In the genomic region with DNA sequence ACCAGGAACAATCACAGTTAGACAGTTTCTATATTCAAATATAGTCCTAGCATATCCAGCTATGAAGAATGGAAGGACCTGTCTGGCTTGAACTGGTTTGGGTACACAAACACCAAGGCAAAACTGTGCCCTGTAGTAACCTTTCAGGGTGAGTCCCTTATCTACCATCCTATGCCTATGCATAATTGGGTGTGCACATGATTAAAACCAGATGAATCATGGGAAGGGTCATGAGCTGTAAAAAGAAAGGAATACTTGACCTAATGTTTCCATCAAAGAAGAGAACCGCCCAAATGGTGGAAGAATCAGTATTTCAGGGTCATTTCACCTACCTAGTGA, we compare ENCODE assay signal across 18 mouse cellular contexts. TPM values are rescaled to one million over a fixed set of nuclear protein-coding genes. Genes with fewer than 3 reads are reported as not detected.
DNase-seq lines count a peak whose midpoint lies in the region; ATAC-seq and TF ChIP-seq lines count a peak whose summit lies in the region.
"Had no signal": no experiment of that assay in that cellular context is flagged by ENCODE, and none has a peak within 500 bp of the region (broad histone marks: within the 10 kb centered on the region; RNA-seq: fewer than 3 reads in every experiment).

No protein-coding gene starts in this region.

- ATAC-seq in intestine, postnatal 0 days, result peak; percentile 42; the same call in 1 of the 2 replicates
- ATAC-seq in stomach, postnatal 0 days (ENCODE audit: low FRiP score, low TSS enrichment), result peak; percentile 95
- no peak for ATAC-seq in midbrain, embryonic 13.5 days
- ATAC-seq: activated CD4-positive, CD25-positive, alpha-beta regulatory T cell, adult 4 months; forebrain, embryonic 15.5 days; Patski had no signal

- TF ChIP-seq POLR2A in kidney, adult 2 months (IDR thresholded peaks at IDR 0.05; ENCODE audit: low read depth, low read length), result no peak

- DNase-seq in kidney, adult 2 months, result no peak
- DNase-seq in kidney, adult 8-10 months, result no peak
- peak; percentile 28 for DNase-seq in Muller cell, postnatal 12 days (ENCODE audit: inconsistent ontology term)
- DNase-seq in stomach, postnatal 0 days (ENCODE audit: low spot score), result peak; percentile 39
- no peak for DNase-seq in cerebellum, postnatal 25 days
- DNase-seq: cerebellum, adult 2 months; cerebellum, postnatal 10 days; embryo, embryonic 11 days had no signal

- peak overlapping the region; percentile 60; the same call in 1 of the 2 replicates for H3K27ac ChIP-seq in kidney, adult 2 months (ENCODE audit: insufficient read depth, low read depth, low read length)
- no peak overlapping the region; the same call in 1 of the 2 replicates for H3K27ac ChIP-seq in intestine, postnatal 0 days (ENCODE audit: low read depth, low read length)
- peak overlapping the region; percentile 82 for H3K27ac ChIP-seq in stomach, postnatal 0 days (replicated peaks)
- no peak overlapping the region for H3K27ac ChIP-seq in midbrain, embryonic 13.5 days
- H3K27ac ChIP-seq: embryonic facial prominence, embryonic 15.5 days; forebrain, embryonic 10.5 days; forebrain, embryonic 15.5 days; heart, embryonic 13.5 days; hindbrain, embryonic 14.5 days had no signal

- no peak overlapping the region for H3K4me2 ChIP-seq in intestine, postnatal 0 days (replicated peaks; ENCODE audit: low read depth)
- 0 out of 2 replicates have a peak overlapping the region, but pooled peaks have one; percentile 2 for H3K4me2 ChIP-seq in stomach, postnatal 0 days (replicated peaks; ENCODE audit: low read depth)
- no peak overlapping the region for H3K4me2 ChIP-seq in midbrain, embryonic 13.5 days (replicated peaks)
- H3K4me2 ChIP-seq: embryonic facial prominence, embryonic 15.5 days; forebrain, embryonic 15.5 days; heart, embryonic 13.5 days; hindbrain, embryonic 14.5 days had no signal

- WGBS in kidney, adult 2 months, result 88% methylated on average over 1 of the region's 1 CpGs
- WGBS in intestine, postnatal 0 days, result 81% methylated on average over 1 of the region's 1 CpGs
- 76% methylated on average over 1 of the region's 1 CpGs for WGBS in stomach, postnatal 0 days
- 94% methylated on average over 1 of the region's 1 CpGs for WGBS in midbrain, embryonic 13.5 days

- H3K9ac ChIP-seq in intestine, postnatal 0 days (ENCODE audit: low read depth, low read length), result no peak overlapping the region
- no peak overlapping the region for H3K9ac ChIP-seq in stomach, postnatal 0 days (ENCODE audit: low read length)
- no peak overlapping the region for H3K9ac ChIP-seq in midbrain, embryonic 13.5 days (replicated peaks)
- H3K9ac ChIP-seq: embryonic facial prominence, embryonic 15.5 days; forebrain, embryonic 15.5 days; heart, embryonic 13.5 days; hindbrain, embryonic 14.5 days had no signal

- H3K4me1 ChIP-seq in kidney, adult 2 months (ENCODE audit: control insufficient read depth, insufficient read depth, low read length), result peaks cover 6% of the 10 kb centered on the region; the same call in 1 of the 2 replicates
- peaks cover 6% of the 10 kb centered on the region for H3K4me1 ChIP-seq in intestine, postnatal 0 days (replicated peaks; ENCODE audit: control insufficient read depth, insufficient read depth, low read length)
- H3K4me1 ChIP-seq in stomach, postnatal 0 days (replicated peaks; ENCODE audit: control insufficient read depth, insufficient read depth), result no peaks in the 10 kb centered on the region; the same call in 1 of the 2 replicates
- no peaks in the 10 kb centered on the region for H3K4me1 ChIP-seq in midbrain, embryonic 13.5 days (replicated peaks)
- H3K4me1 ChIP-seq: forebrain, embryonic 10.5 days had no signal

- no peak overlapping the region for H3K4me3 ChIP-seq in kidney, adult 2 months (ENCODE audit: insufficient read depth, low read depth, low read length)
- H3K4me3 ChIP-seq in intestine, postnatal 0 days (ENCODE audit: low read depth, low read length), result no peak overlapping the region
- H3K4me3 ChIP-seq in stomach, postnatal 0 days (ENCODE audit: low read depth, low read length), result no peak overlapping the region
- no peak overlapping the region for H3K4me3 ChIP-seq in midbrain, embryonic 13.5 days (replicated peaks)
- H3K4me3 ChIP-seq: embryonic facial prominence, embryonic 15.5 days; erythroblast, embryonic 14.5 days; forebrain, embryonic 10.5 days; forebrain, embryonic 15.5 days; heart, embryonic 13.5 days had no signal

- no peaks in the 10 kb centered on the region for H3K27me3 ChIP-seq in kidney, adult 2 months (replicated peaks; ENCODE audit: control insufficient read depth, insufficient read depth, low read length)
- no peaks in the 10 kb centered on the region for H3K27me3 ChIP-seq in intestine, postnatal 0 days (replicated peaks; ENCODE audit: control insufficient read depth, insufficient read depth, low read length)
- no peaks in the 10 kb centered on the region for H3K27me3 ChIP-seq in stomach, postnatal 0 days (ENCODE audit: control insufficient read depth, insufficient read depth, low read length)
- no peaks in the 10 kb centered on the region for H3K27me3 ChIP-seq in midbrain, embryonic 13.5 days
- H3K27me3 ChIP-seq: embryonic facial prominence, embryonic 15.5 days; forebrain, embryonic 15.5 days; heart, embryonic 13.5 days; Patski had no signal

- TF ChIP-seq CTCF in kidney, adult 2 months (conservative IDR thresholded peaks at IDR 0.05; ENCODE audit: insufficient read depth, insufficient read length, low read depth, low read length), result no peak
- TF ChIP-seq CTCF in intestine, postnatal 0 days (IDR thresholded peaks at IDR 0.05; ENCODE audit: low read depth), result no peak
- no peak for TF ChIP-seq CTCF in stomach, postnatal 0 days (IDR thresholded peaks at IDR 0.05; ENCODE audit: low read depth)

- TF ChIP-seq EP300 in stomach, postnatal 0 days (optimal IDR thresholded peaks at IDR 0.05), result no peak

- no peaks in the 10 kb centered on the region for H3K9me3 ChIP-seq in intestine, postnatal 0 days (ENCODE audit: control insufficient read depth)
- H3K9me3 ChIP-seq in stomach, postnatal 0 days (ENCODE audit: control insufficient read depth, low read length), result no peaks in the 10 kb centered on the region
- no peaks in the 10 kb centered on the region for H3K9me3 ChIP-seq in midbrain, embryonic 13.5 days
- H3K9me3 ChIP-seq: embryonic facial prominence, embryonic 15.5 days; forebrain, embryonic 10.5 days; forebrain, embryonic 15.5 days; heart, embryonic 13.5 days had no signal

- H3K36me3 ChIP-seq in kidney, adult 2 months (ENCODE audit: control insufficient read depth, insufficient read depth, low read length), result no peaks in the 10 kb centered on the region
- H3K36me3 ChIP-seq in intestine, postnatal 0 days (ENCODE audit: control insufficient read depth, insufficient read depth), result no peaks in the 10 kb centered on the region
- no peaks in the 10 kb centered on the region for H3K36me3 ChIP-seq in stomach, postnatal 0 days (ENCODE audit: control insufficient read depth, insufficient read depth, low read length)
- H3K36me3 ChIP-seq in midbrain, embryonic 13.5 days, result no peaks in the 10 kb centered on the region
- H3K36me3 ChIP-seq: embryonic facial prominence, embryonic 15.5 days; forebrain, embryonic 10.5 days; forebrain, embryonic 15.5 days; heart, embryonic 13.5 days had no signal

RNA-seq across cellular contexts. Expression of a gene that starts 33.8 kb away (rescaled TPM):
- 32.0 and 36.3 TPM in 2 replicates for polyA plus RNA-seq in kidney, adult 2 months (2012; rRNA removed)
- 36.2 and 37.4 TPM in 2 replicates for polyA plus RNA-seq in intestine, postnatal 0 days (2015; fragmentation: Nextera tagmentation; extraction: Ambion mirVana)
- 64.7 and 66.4 TPM in 2 replicates for polyA plus RNA-seq in stomach, postnatal 0 days (2015; fragmentation: Nextera tagmentation; extraction: Ambion mirVana)
- 25.3 and 28.8 TPM in 2 replicates for polyA plus RNA-seq in midbrain, embryonic 13.5 days (2015; fragmentation: Nextera tagmentation; extraction: Ambion mirVana)
- polyA plus RNA-seq: erythroblast, embryonic 14.5 days had no signal

Comparison
In these comparisons a context has a peak if more than half of its experiments do, and no peak if none do; other contexts are left out.
1. DNase-seq: peak in Muller cell, postnatal 12 days (single experiment) and stomach, postnatal 0 days (single experiment); none in kidney, adult 2 months (single experiment), kidney, adult 8-10 months (0 of 2) and cerebellum, postnatal 25 days (0 of 2).
2. H3K27ac ChIP-seq: peak in kidney, adult 2 months (single experiment) and stomach, postnatal 0 days (single experiment); none in intestine, postnatal 0 days (single experiment) and midbrain, embryonic 13.5 days (single experiment).